Mouse (Mus musculus) natural killer cell, adult 2 months (primary cell): ENCODE data around the gene Rinl.

Experiments used
- DNase-seq, 2 experiments: peaks; one replicate each; pipeline ENCODE4 v3.0.0; 2022; ENCODE audit warnings: low spot score in 2 of 2

Rinl gene

DNA sequence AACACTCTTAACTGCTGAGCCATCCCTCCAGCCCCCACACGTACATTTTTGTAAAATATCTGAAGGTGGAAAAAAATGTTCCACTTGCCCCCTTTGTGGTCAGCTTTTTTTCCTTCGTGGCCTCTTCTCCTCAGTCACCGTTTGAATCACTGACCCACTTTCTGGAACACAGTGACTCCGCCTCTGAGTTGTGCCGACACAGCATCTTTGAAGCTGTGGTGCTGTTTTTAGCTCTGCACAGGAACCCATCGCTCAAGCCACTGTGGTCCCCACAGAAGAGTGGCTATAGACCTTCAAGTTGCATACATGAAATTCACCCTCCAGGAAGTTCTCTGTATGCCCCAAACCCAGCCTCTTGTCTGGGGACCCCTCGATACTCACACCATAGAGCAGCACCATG is 7.9 kb upstream of the Rinl start:
- no peak for DNase-seq

DNA sequence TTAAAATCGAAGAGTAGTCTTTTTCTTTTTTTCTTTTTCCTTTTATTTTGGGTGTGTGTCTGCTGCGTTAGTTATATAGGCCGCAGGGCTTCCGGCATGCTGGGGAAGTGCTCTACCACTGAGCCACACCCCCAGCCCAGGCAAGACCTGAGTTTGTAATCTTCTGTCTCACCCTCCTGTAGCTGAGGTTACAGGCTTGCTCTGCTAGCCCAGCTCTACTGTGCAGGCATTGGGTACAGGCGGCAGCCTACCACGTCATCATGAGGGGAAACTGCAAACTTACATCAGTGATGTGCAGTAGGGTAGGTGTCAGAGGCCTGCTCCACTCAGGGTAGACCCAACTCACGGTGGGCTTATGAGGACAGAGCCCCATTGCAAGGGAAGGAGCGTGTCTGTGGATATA is 7.5 kb upstream of the Rinl start:
- DNase-seq, result peak; percentile 78 to 80

DNA sequence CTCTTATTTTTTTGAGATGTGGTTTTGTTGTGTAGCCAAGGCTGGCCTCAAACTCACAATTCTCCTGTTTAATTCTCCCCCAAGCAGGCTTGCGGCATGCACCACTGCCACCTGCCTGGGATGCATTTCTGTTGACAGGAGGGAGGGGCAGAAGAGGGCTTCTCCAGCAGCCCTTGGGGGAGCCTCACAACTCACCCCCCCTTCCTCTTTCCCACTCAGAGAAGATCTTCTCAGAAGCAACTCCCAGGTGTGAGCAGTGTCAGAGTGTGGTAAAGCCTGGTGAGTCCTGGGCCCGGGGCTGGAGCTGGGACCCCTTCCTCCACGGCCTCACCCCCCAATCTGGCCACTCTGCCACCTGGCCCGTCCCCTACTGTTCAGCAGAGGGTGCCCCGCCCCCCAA is 3.6 kb upstream of the Rinl start:
- DNase-seq, result no peak

DNA sequence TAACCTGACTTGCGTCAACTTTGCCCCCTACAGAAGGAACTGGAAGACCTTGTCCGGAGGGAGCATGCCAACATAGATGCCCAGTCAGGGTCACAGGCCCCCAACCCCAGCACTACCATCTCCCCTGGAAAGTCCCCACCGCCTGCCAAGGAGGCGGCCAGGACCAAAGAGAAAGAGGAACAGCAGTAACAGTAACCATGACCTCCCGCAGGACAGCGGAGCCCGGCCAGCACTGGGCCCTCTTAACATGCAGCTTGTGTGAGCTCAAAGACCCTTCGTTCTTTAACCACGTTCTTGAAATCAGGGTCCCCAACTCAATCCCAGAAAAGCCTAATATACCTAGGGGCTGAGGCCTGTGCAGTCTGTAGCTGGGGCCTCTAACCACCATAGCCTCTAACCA is 885 bp upstream of the Rinl start:
- DNase-seq, result no peak

DNA sequence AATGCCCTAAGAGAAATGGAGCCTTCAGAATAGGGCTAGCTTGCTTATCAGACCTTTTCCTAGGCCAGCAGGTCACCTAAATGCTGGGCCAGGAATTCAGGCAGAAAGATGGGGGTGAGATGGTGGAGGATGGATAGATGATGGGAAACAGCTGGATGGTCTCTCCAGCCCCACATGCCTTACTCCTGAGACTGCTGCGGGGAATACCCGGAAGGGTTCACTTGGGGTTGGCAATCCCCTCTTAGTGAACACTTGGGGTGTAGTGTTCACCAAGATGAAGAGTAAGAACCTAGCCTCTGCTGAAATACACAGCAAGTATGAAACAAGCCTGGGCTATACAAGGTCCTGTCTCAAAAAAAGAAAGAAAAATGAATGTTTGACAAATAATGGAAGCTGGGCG is 466 bp downstream of the Rinl start:
- DNase-seq, result no peak

DNA sequence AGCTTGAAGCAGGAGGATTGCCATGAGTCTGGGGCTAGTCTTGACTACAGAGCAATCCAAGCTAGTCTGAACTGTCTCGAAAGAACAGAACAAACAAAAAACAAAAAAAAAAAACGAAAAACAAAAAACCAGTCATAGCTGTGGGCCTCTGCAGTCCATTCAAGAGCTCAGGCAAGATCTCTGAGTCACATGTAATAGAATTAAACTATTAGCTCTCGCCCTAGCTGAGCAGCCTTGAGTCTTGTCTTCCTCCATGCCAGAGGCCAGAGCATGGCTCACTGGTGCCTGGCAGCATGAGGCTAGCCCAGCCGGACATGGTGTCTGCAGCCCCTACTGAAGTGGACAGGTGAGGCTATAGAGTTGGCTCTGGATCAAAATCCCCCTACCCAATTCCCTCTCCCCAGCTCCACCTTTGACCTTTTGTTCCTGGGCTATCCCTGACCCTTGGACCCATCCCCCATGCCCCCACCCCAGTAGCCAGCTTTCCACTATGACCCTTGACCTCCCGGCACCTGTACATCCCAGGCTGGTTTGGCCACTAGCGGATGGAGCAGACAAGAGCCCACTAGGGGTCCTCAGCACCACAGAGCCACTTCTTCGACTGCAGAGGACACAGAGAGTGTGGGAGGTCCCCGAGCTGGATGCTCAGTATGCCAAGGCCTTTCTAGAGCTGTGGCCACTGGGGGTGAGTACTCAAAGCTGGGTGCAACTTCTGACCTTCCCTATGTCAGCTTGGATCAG is 1.5 kb downstream of the Rinl start:
- no peak for DNase-seq

GRCm38 (mm10) chr7:28791706-28792105 is 2.9 kb downstream of the Rinl start:
- DNase-seq, result no peak

DNA sequence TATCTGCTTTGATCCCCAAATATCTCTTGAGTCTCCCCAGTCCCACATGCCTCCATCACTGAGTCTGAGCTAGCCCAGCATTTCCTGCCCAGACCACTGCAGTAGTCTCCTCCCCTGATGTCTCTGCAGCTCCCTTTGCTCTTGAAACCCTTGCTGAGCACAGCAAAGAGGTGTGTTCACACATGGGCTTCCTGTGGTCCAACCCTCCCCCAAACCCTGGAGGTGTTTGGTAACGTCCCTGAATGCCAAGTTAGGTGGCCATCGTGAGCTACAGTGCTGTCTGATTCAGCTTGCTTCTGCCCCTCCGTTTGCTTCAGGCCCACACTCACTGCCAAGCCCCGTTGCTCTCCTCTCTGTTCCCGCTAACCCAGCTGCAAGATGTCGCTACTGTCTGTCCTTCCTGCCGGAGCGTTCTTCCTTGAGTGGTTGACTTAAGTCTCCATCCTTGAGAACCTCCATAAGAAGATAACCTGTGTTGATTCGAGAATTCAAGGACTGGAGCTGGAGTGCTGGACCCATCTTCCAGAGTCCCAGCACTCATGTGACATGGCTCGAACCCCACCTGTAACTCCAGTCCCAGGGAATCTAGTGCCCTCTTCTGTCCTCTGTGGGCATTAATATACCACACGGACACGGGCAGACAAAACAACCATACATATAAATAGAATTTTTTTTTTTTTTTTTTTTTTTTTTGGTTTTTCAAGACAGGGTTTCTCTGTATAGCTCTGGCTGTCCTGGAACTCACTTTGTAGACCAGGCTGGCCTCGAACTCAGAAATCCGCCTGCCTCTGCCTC is 3.8 kb downstream of the Rinl start:
- peak; percentile 80 to 89 for DNase-seq

- DNase-seq, result no peak
These were observed 5.1 kb downstream of the Rinl start for GRCm38 (mm10) chr7:28793834-28794233.

DNA sequence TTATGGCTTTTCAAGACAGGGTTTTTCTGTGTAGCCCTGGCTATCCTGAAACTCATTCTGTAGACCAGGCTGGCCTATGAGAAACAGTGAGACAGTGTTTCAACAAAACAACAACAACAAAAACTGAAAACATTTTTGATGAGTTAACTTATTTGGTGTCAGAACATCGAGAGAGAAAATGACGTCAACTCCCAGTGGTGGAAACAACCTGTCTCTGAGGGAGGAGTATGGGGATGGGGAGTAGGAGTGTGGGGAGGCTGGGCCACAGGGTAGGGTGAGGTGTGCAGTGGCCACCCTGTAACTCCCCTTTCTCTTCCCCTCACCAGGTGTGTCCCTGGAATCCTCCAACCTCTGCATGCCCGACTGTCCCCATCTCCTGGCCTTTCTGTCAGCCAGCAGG is 5.7 kb downstream of the Rinl start:
- no peak for DNase-seq

DNA sequence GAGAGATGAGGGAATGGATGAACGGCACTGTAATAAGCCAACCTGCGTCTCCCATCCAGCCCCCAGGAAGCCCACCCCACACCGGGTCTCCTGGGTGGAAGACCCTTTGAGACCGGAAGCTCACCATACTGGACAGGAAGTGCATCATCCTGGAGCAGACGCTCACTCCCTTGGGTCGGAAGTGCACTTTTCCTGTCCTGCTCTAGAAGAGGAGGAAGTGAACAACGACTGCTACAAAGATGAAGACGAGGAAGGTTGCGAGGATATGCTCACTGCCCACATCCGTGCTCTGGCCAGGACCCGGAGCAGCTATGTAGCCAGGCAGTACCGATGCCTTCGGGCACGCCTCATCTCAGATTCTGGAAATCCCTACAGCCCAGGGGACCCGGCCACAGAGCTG is 7.1 kb downstream of the Rinl start:
- no peak for DNase-seq

- DNase-seq, result peak; percentile 72 to 81
These were observed 7.8 kb downstream of the Rinl start for GRCm38 (mm10) chr7:28796562-28796975.

GRCm38 (mm10) chr7:28799994-28800393 is 11.2 kb downstream of the Rinl start:
- no peak for DNase-seq

DNA sequence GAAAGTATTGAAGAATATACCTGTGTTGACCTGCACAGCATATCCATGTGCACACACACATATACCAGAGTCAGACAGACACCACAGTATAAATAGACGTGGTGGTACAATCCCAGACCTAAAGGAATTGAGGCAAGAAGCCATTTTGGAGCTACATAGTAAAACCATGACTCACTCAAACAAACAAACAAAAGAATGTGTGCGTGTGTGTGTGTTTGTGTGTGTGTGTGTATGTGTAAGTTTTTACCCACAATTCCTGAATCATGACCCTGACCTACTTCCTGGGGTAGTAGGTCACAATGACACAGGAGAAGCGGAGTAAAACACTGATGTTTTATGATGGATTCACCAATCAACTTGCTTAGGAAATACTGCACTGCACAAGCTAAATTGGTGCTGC is 12.7 kb downstream of the Rinl start:
- DNase-seq, result no peak

- no peak for DNase-seq
These were observed 13.3 kb downstream of the Rinl start for GRCm38 (mm10) chr7:28801901-28802670.

DNA sequence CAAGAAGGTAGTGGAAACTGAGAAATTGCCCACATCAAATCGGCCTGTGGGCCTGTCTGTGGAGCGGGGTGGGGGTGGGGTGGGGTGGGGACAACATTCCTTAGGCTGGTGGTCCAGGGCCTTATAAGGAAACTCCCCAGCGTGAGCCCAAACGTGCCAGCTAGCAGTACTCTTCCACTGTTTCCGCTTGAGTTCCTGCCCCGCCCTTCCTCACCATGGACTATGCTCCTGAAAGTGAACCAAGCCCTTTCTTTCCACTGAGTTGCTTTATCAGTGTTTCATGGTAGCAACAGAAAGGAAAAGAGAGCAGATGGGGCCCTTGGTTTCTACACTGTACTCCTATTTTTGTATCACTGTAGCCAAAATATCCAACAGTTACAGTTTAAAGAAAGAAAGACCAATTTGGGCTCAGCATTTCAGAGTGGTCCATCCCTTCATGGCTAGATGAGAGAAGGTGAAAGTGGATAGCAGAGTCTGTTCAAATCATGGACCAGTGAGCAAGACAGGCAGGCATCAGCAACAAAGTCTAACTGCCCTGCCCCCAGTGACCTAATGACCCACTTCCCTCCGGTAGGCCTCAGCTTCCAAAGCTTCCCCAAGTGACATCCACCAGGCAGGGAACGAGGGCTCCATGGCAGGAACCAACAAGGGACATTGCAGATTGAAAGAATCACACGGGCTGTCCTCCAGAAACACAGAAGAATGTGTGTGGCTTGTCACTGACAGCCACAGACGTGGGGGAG is 14.2 kb downstream of the Rinl start:
- no peak for DNase-seq

DNA sequence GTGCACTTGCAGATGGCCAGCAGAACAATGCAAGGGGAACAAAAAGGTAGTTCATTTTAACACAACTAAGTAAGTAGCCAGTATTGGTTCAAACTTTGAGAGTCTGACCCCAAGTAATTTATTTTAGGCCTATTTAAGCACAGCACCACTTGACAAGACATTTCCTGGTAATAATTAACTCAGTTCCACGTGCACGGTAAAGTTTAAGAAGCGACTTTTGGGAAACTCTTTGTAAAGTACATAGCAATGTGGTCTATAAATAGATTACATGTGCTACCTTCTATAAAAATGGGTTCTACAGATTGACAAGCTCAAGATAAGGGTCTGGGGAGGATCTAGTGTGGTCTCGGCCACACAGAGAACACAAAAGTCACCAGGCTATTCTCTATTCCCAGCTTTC is 15.0 kb downstream of the Rinl start:
- DNase-seq, result no peak

GRCm38 (mm10) chr7:28806869-28807268 is 18.1 kb downstream of the Rinl start:
- DNase-seq, result peak in 1 of 2 experiments; percentile 58

GRCm38 (mm10) chr7:28807641-28808220 is 19.0 kb downstream of the Rinl start:
- DNase-seq, result no peak

DNA sequence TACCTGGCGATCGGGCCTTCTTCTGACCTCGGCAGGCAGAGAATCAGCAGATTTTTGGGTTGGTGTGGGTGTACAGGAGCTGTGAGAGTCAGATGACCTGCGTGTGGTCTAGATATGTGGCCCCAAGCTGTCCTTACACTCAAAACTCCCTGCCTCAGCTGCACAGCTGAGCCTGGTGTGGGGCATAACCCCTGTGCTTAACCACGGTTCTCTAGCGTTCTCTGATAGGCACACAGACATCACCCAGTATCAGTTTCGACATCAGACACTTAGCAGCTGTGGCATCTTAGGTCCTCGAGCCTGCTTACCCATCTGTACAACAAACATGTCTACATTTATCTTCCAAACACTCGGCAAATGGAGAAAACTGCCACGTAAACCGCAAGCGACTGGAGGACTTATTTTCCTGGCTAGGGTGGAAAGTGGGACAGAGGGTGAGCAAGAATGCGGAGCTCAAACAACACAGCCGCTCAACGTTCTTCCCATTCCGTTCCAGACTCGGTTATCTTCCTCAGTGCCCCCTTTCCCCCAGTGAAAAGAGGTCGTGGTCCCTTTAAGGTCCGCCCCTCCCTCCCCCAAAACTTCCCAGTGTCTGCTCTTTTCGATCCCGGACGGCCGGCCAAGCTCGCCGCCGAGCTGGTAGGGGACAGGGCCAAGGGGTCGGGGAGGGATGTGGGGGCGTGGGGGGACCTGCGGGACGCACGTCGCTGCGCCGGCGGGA is 19.6 kb downstream of the Rinl start, which contains the start of gene Hnrnpl:
TSS of gene Hnrnpl (plus strand) at position 321 of the 721 bp plus-strand sequence.
- DNase-seq, result peak; percentile 78 to 88

- DNase-seq, result peak; percentile 95 to 96
These were observed 20.2 kb downstream of the Rinl start for GRCm38 (mm10) chr7:28808957-28809393.
